Mouse (Mus musculus) retina, postnatal 1 day (tissue): ENCODE measurements around the gene Dctn1.

Experiments used
- DNase-seq: peaks from one replicate; pipeline ENCODE4 v3.0.0-alpha.2; 2012

The Dctn1 gene

GRCm38 (mm10) chr6:83172240-83172920 is 6.7 kb downstream of the Dctn1 start:
- no peak for DNase-seq

- no peak for DNase-seq
Observed at GRCm38 (mm10) chr6:83175996-83176395, 10.3 kb downstream of the Dctn1 start.

GRCm38 (mm10) chr6:83179390-83180117 is 13.8 kb downstream of the Dctn1 start:
- peak; percentile 77 for DNase-seq

GRCm38 (mm10) chr6:83180605-83181004 is 14.9 kb downstream of the Dctn1 start:
- no peak for DNase-seq

GRCm38 (mm10) chr6:83184858-83185435 is 19.2 kb downstream of the Dctn1 start:
- peak; percentile 50 for DNase-seq

- DNase-seq: peak; percentile 93
Observed at GRCm38 (mm10) chr6:83185895-83186861, 20.5 kb downstream of the Dctn1 start.

GRCm38 (mm10) chr6:83186946-83187345 is 21.2 kb downstream of the Dctn1 start:
- DNase-seq: no peak

GRCm38 (mm10) chr6:83193571-83193970 is 27.9 kb downstream of the Dctn1 start:
- DNase-seq: no peak

- DNase-seq: peak; percentile 64
Observed at GRCm38 (mm10) chr6:83197345-83198004, 31.8 kb downstream of the Dctn1 start.

GRCm38 (mm10) chr6:83203320-83203719 is 37.6 kb downstream of the Dctn1 start:
- DNase-seq: no peak

GRCm38 (mm10) chr6:83205851-83206250 is 40.1 kb downstream of the Dctn1 start:
- no peak for DNase-seq

- no peak for DNase-seq
Observed at GRCm38 (mm10) chr6:83206321-83206720, 40.6 kb downstream of the Dctn1 start.

- no peak for DNase-seq
Observed at GRCm38 (mm10) chr6:83207361-83208049, 41.8 kb downstream of the Dctn1 start.

GRCm38 (mm10) chr6:83208050-83208400 is 42.3 kb downstream of the Dctn1 start:
- no peak for DNase-seq

GRCm38 (mm10) chr6:83210495-83210894 is 44.8 kb downstream of the Dctn1 start:
- peak; percentile 36 for DNase-seq

- DNase-seq: peak; percentile 86
Observed at GRCm38 (mm10) chr6:83211526-83211925, 45.8 kb downstream of the Dctn1 start.

- peak; percentile 86 for DNase-seq
Observed at GRCm38 (mm10) chr6:83215002-83215666, 49.4 kb downstream of the Dctn1 start.

GRCm38 (mm10) chr6:83219814-83220213 is 54.1 kb downstream of the Dctn1 start, which contains the start of gene Slc4a5:
Slc4a5 (plus strand) TSS chr6:83219828.
- no peak for DNase-seq

GRCm38 (mm10) chr6:83231486-83231885 is 65.8 kb downstream of the Dctn1 start:
- DNase-seq: no peak

GRCm38 (mm10) chr6:83233306-83233705 is 67.6 kb downstream of the Dctn1 start:
- no peak for DNase-seq

- DNase-seq: peak; percentile 94
Observed at GRCm38 (mm10) chr6:83234280-83234741, 68.6 kb downstream of the Dctn1 start.
